Mouse (Mus musculus) small intestine, adult 10 weeks (tissue): ENCODE data around the gene Olfr820. TPM values are rescaled to one million over a fixed set of nuclear protein-coding genes. Genes with fewer than 3 reads are reported as not detected.

Experiments
- polyA plus RNA-seq: library from polyadenylated mRNA; stranded (reverse); fragments of 350-450 nt; fragmentation: Illumina TruSeq; extraction: RNeasy Lipid Tissue Mini Kit (QIAGEN cat#74804); gene quantifications from one replicate; pipeline ENCODE4 v1.2.3, GENCODE M21; 2014; ENCODE audit warnings: low replicate concordance

The Olfr820 gene
- not detected for polyA plus RNA-seq

DNA sequence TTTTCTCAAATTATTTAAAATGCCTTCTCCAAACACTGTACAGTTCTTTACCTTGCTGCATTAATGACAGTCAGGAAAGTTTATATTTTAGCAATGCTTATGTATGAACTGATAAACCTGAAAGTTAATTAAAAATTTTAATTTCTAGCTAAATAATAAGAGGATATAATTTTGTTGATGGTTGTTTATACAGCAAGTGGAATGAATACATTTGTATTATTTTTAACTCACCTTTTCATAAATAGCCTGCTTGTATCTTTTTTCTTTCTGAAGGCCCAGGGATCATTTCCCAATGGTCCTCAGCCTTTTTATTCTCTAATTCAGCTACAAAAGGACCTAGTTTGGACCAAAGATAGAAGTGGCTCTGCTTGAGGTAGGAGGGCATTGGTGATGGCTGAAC, at the start of gene Olfr820:
Gene Olfr820, plus strand, starts transcription at position 301 of the 400 bp plus-strand sequence.

DNA sequence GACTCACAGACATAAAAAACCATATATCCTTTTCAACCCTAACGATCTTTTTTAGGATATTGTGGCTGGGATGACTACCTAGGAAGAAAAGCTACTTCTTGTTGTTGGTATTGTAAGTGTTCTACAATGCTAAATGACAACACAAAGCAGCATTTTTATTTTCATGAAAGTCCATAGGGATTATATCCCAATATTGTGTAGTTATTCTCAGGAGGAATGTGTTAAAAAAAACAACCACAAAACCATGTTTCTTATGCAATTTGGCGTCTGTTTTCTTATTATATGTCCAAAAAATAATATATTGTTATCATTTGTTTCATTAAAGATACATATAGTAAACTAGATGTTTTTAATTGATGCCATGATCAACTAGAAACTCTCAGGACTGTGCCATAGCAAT, 45.3 kb upstream of the Olfr820 start, which contains the start of gene Olfr819:
Gene Olfr819, minus strand, starts transcription at position 101 of the 400 bp plus-strand sequence.

DNA sequence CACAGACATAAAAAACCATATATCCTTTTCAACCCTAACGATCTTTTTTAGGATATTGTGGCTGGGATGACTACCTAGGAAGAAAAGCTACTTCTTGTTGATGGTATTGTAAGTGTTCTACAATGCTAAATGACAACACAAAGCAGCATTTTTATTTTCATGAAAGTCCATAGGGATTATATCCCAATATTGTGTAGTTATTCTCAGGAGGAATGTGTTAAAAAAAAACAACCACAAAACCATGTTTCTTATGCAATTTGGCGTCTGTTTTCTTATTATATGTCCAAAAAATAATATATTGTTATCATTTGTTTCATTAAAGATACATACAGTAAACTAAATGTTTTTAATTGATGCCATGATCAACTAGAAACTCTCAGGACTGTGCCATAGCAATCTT, 36.4 kb upstream of the Olfr820 start, which contains the start of gene Olfr247:
Gene Olfr247, minus strand, starts transcription at position 101 of the 400 bp plus-strand sequence.

DNA sequence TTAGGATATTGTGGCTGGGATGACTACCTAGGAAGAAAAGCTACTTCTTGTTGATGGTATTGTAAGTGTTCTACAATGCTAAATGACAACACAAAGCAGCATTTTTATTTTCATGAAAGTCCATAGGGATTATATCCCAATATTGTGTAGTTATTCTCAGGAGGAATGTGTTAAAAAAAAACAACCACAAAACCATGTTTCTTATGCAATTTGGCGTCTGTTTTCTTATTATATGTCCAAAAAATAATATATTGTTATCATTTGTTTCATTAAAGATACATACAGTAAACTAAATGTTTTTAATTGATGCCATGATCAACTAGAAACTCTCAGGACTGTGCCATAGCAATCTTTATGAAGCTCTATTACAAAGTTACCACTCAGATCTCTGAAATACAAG, 27.5 kb upstream of the Olfr820 start, which contains the start of gene Gm10310:
Gene Gm10310, minus strand, starts transcription at position 101 of the 400 bp plus-strand sequence.

DNA sequence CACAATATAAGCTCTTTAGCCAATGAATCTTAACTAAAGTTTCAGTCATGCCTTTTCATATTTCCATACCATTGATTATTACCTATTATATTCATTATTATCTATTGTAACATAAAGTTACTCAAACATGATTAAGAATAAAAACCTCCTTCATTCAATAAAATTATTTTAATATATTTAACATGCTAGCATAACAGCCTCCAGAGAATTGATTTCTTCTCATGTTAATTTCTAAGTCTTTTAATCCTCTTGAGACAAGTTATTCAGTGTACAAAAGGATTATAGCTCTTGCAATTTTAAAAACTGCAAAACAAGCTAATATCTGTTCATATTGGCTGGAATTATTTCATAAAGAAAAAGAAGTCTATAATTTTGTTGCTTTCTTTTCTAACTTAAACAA, 17.6 kb downstream of the Olfr820 start, which contains the start of gene Olfr821:
Gene Olfr821, plus strand, starts transcription at position 301 of the 400 bp plus-strand sequence.

Other genes with a start within 250 kb of the Olfr820 start
- gene Olfr808, start 247.1 kb upstream of the Olfr820 start, polyA plus RNA-seq = not detected
- gene Olfr809, start 238.0 kb upstream of the Olfr820 start, polyA plus RNA-seq = not detected
- not detected for gene Olfr810, start 217.7 kb upstream of the Olfr820 start, polyA plus RNA-seq
- not detected for gene Olfr811, start 208.2 kb upstream of the Olfr820 start, polyA plus RNA-seq
- gene Olfr812, start 166.5 kb upstream of the Olfr820 start, polyA plus RNA-seq = not detected
- not detected for gene Olfr813, start 157.3 kb upstream of the Olfr820 start, polyA plus RNA-seq
- gene Olfr814, start 132.8 kb upstream of the Olfr820 start, polyA plus RNA-seq = not detected
- not detected for gene Olfr815, start 106.8 kb upstream of the Olfr820 start, polyA plus RNA-seq
- gene Olfr816, start 97.0 kb upstream of the Olfr820 start, polyA plus RNA-seq = not detected
- not detected for gene Olfr818, start 63.5 kb upstream of the Olfr820 start, polyA plus RNA-seq
- not detected for gene Olfr819, start 45.4 kb upstream of the Olfr820 start, polyA plus RNA-seq
- not detected for gene Olfr247, start 36.5 kb upstream of the Olfr820 start, polyA plus RNA-seq
- gene Gm10310, start 27.6 kb upstream of the Olfr820 start, polyA plus RNA-seq = not detected
- gene Olfr821, start 17.7 kb downstream of the Olfr820 start, polyA plus RNA-seq = not detected
- not detected for gene Olfr822, start 58.6 kb downstream of the Olfr820 start, polyA plus RNA-seq
- gene Olfr823, start 102.8 kb downstream of the Olfr820 start, polyA plus RNA-seq = not detected
- not detected for gene Olfr824, start 117.4 kb downstream of the Olfr820 start, polyA plus RNA-seq
- not detected for gene Olfr825, start 154.1 kb downstream of the Olfr820 start, polyA plus RNA-seq
- gene Olfr826, start 171.6 kb downstream of the Olfr820 start, polyA plus RNA-seq = not detected
- not detected for gene Olfr827, start 201.8 kb downstream of the Olfr820 start, polyA plus RNA-seq